Mouse (Mus musculus): Measurements from ENCODE around the gene Wipf1.
"Not testable (repeated sequence)": the region's sequence is repeated elsewhere in the genome, so short reads cannot be mapped to it uniquely, and the experiment has no call there.

The Wipf1 gene

GRCm38 (mm10) chr2:73529356-73530330 lies at the start of gene Wipf1:
TSS of gene Wipf1 (minus strand) at chr2:73529734.
- DNase-seq (ENCODE audit: low read depth, low spot score), result no peak

DNA sequence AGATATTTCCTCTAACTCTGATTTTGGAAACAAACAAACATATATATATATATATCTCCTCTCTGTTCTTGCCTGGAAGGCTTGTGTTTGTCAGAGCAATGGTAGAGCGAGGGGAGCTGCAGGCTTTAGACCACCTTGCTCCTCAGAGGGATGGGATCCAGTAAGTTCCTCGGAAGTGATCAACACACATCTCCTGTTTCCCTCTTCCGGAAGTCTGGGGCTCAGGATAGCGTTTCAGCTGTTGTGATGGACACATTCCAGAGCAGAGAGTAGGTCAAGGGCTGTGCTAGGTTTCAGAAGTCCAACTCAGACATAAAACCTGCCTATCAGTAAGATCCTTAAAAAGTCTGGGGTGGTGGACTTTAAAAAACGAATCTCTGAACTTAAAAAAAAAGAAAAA lies 49.6 kb upstream of the Wipf1 start:
- no peak for DNase-seq (ENCODE audit: low read depth, low spot score)

- no peak for DNase-seq (ENCODE audit: low read depth, low spot score)
Measured at GRCm38 (mm10) chr2:73574418-73574817, 44.9 kb upstream of the Wipf1 start.

- no peak for DNase-seq (ENCODE audit: low read depth, low spot score)
Measured at GRCm38 (mm10) chr2:73573556-73573955, 44.0 kb upstream of the Wipf1 start.

GRCm38 (mm10) chr2:73572539-73573372 lies 43.2 kb upstream of the Wipf1 start:
- DNase-seq (ENCODE audit: low read depth, low spot score), result peak; percentile 70

- DNase-seq (ENCODE audit: low read depth, low spot score), result no peak
Measured at GRCm38 (mm10) chr2:73571901-73572300, 42.4 kb upstream of the Wipf1 start.

DNA sequence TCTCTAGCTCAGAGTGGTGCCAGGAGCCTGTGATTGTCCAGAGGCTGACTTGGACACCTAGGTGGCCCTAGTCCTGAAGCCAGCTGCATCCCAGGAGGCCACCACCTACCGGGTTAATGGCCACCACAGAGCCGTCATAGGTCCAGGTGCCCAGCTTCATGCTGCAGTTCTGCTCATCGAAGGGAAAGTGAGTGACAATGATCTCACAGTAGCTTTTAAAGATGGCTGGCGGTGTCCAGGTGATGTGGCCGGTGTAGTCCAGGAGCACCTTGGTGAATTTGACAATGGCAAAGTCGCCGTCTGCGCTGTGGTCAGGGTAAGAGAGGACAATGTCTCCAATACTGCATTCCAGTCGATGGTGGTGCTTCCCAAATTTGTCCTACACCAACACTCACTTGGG lies 41.8 kb upstream of the Wipf1 start:
- DNase-seq (ENCODE audit: low read depth, low spot score), result no peak

- DNase-seq (ENCODE audit: low read depth, low spot score), result no peak
Measured at GRCm38 (mm10) chr2:73566989-73567605, 37.6 kb upstream of the Wipf1 start.

DNA sequence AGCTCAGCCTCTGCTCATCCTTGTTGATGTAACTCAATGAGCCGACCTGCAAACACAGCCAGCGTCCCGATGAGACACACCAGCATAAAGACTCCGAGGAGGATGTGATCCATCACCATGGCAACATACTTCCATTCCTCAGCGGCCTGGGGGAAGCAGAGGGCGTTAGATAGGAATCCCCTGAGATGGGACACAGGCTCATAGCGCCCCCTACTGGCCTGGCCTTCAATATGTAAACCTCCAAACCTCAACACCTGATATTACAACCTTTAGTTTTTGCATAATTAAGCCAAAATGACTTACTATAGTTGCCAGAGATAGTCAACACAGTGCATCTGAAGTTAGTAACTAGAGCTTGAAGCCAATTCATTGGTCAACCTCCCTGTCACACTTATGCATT lies 36.6 kb upstream of the Wipf1 start:
- DNase-seq (ENCODE audit: low read depth, low spot score), result no peak

GRCm38 (mm10) chr2:73563690-73564089 lies 34.2 kb upstream of the Wipf1 start:
- DNase-seq (ENCODE audit: low read depth, low spot score), result no peak

GRCm38 (mm10) chr2:73562656-73563055 lies 33.1 kb upstream of the Wipf1 start:
- DNase-seq (ENCODE audit: low read depth, low spot score), result no peak

GRCm38 (mm10) chr2:73561665-73562063 lies 32.1 kb upstream of the Wipf1 start:
- DNase-seq (ENCODE audit: low read depth, low spot score), result no peak

GRCm38 (mm10) chr2:73560899-73561664 lies 31.5 kb upstream of the Wipf1 start:
- DNase-seq (ENCODE audit: low read depth, low spot score), result no peak

DNA sequence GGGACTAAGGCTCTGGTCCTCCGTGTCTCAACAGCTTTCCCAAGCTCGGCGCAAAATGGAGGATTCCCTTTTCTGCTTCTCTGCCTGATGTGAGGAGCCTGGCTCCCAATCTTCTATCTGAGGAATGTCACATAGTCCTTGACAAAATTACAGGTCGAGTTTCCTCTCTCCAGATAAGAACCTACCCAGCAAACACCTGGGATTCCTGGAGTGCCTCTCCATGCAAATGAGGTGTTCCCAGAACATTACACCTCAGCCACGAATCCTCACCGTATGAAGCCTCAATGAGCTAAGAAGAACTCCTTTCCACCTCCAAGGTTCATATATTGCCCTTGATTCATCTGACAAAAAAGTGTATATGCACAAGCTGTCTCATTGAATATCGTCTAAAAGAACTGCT lies 30.9 kb upstream of the Wipf1 start:
- DNase-seq (ENCODE audit: low read depth, low spot score), result no peak

DNA sequence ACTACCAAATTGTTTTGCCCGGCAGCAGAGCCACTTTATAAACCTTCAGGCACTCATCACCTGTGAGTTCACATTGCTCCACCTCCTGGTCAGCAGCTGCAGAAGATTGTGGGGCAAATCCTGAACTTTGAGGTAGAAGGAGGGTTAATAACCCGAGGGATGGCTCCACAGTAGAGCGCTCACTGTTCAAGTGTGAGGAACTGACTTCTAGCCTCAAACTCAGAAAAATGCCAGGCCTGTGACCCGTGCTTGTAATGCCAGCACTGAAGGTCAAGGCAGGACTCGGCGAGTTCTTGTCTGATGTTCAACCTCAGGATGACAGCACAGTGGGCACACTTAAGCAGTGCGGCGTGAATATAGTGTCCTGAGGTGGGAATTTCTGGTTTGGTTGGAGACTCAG lies 28.4 kb upstream of the Wipf1 start:
- DNase-seq (ENCODE audit: low read depth, low spot score), result no peak

GRCm38 (mm10) chr2:73557061-73557460 lies 27.5 kb upstream of the Wipf1 start:
- not testable (repeated sequence) for DNase-seq (ENCODE audit: low read depth, low spot score)

- no peak for DNase-seq (ENCODE audit: low read depth, low spot score)
Measured at GRCm38 (mm10) chr2:73554389-73554788, 24.9 kb upstream of the Wipf1 start.

DNA sequence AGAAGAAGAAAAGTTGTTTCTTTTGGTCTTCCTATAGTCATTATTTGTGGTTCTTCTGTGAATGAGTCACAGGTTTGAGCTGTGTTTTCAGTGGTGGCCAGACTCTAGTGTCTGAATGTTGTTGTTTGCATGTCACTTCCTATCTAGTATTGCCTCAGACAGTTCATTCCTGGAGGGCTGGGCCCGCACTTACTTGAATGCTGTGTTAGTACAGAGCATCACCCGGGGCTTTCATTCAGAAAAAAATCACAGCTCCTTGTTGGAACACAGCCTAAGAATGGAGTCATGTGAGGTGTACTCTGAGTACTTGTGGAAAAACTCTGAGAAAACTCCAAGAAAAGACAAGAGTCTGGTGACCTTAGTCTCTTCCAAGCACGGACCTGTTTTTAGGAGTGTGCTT lies 23.4 kb upstream of the Wipf1 start:
- DNase-seq (ENCODE audit: low read depth, low spot score), result no peak

DNA sequence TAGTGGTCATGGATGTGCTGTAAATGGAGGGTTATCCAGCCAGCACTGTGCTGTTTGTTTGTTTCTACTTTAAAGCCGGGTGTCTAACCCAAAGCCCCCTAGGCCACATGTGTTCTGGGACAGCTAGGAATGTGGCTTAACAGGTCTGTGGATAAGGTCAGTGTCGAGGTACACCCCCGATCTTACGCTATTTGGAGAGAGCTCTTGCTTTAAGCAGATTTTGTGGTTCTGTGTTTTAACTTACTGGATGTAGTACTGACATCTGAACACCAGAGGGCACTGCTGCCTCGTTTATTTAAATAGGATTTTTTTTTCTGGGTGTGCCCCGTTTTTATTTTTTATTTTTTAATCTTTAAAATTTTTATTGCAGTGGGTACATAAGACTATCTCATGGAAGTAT lies 21.2 kb upstream of the Wipf1 start:
- DNase-seq (ENCODE audit: low read depth, low spot score), result peak; percentile 36

GRCm38 (mm10) chr2:73548542-73548941 lies 19.0 kb upstream of the Wipf1 start:
- DNase-seq (ENCODE audit: low read depth, low spot score), result no peak

- DNase-seq (ENCODE audit: low read depth, low spot score), result no peak
Measured at GRCm38 (mm10) chr2:73547256-73547655, 17.7 kb upstream of the Wipf1 start.
